Mouse (Mus musculus) retina, postnatal 7 days (tissue): ENCODE results near the gene Sobp.

Source experiments
- DNase-seq: peaks from one replicate; pipeline ENCODE4 v3.0.0-alpha.2; 2012; ENCODE audit warnings: low read depth, low spot score

Gene Sobp

DNA sequence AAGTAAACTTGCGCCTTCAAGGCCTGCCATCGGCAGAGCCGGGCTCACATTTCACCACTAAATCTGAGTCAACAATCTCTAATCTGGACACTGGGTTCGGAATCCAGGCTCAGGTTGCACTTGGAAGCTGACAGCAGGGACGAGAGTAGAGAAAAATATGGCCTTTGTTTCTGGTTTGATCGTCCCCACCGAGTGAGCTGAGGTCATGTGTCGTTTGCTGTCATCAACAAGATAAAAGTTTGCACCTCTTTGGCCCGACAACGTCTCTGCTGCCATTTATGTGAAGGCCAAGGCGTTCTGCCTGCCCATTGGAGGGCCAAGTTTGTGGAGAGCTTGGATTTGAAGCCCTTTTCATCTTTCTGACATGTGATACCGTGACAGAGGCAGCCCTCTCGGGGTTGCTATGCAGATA lies 178.8 kb downstream of the Sobp start:
- no peak for DNase-seq

GRCm38 (mm10) chr10:42994331-42994782 lies 180.0 kb downstream of the Sobp start:
- DNase-seq: no peak

GRCm38 (mm10) chr10:42991018-42991417 lies 183.3 kb downstream of the Sobp start:
- DNase-seq: no peak

GRCm38 (mm10) chr10:42989910-42990309 lies 184.4 kb downstream of the Sobp start:
- peak; percentile 50 for DNase-seq

DNA sequence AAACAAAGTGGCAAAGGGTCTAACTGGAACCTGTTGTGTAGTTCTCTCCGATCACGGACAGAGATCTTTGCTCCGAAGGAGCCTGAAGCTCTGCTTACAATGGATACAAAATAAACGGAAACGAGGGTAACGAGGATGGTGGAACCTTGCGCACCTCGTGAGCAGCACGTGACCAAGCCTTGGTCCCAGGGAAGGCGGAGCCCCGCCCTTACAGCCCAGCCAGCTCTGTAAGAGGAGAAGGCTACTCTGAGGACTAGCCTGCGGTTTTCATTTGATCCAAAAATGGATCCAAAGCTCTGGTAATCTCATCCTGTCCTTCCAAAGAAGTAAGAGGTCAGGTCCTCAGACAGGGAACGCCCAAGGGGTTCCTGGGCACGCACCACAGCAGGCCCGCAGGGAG lies 185.7 kb downstream of the Sobp start:
- DNase-seq: no peak

DNA sequence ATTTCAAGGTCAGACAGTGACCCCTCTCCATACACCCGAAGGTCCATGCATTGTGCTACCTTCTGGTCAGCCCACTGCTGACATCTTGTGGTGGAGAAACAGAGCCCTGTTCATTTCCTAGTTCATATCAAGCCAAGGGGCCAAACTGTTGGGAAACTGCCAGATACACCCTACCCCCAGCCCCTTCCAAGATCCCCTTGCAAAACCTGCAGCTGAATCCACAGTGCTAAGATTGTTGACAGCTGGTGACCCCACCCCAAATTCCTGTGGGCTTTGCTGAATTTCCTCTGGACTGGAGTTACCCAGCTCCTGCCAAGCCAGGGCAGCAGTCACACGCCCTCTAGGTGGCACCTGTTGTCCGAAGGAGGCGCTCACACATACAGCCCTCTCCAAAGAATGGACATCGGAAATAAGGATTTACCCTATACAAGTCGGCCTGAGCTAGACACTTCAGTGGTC lies 186.7 kb downstream of the Sobp start:
- DNase-seq: peak; percentile 33

- DNase-seq: no peak
Measured at GRCm38 (mm10) chr10:42984886-42985285, 189.4 kb downstream of the Sobp start.

DNA sequence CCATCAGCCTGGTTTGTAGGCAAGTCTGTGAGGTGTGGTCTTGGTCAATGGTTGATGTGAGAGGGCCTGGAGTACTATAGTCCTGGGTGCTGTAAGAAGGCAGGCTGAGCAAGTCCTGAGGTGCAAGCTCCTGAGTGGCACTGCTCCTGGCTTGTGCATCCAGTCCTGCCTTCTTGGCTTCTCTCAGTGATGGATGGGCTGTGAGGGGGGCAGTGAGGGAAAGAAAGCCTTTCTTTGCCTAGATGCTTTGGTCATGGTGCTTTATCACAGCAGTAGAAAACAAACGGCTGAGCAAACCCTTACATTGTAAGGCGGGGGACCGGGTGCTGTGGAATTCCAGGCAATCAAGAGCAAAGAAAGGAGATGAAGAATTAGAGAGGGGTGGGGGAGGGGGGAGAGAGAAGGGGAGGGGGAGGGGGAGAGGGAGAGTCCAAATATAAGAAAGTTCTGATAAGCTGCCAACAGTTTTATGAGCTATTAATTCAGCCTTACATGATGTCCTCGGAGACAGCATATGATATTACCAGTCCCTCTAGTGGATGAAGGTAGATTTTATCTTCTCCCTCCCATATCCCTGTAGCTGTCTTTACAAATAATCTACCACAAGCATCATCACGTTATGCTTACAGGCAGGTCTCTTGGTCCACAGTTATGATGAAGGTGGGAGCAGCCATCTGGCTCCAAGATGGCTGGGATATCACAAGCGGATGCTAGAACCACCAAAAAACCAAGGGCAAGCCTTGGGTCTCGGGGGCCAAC lies 193.2 kb downstream of the Sobp start:
- DNase-seq: no peak

GRCm38 (mm10) chr10:42978346-42978745 lies 196.0 kb downstream of the Sobp start:
- no peak for DNase-seq

DNA sequence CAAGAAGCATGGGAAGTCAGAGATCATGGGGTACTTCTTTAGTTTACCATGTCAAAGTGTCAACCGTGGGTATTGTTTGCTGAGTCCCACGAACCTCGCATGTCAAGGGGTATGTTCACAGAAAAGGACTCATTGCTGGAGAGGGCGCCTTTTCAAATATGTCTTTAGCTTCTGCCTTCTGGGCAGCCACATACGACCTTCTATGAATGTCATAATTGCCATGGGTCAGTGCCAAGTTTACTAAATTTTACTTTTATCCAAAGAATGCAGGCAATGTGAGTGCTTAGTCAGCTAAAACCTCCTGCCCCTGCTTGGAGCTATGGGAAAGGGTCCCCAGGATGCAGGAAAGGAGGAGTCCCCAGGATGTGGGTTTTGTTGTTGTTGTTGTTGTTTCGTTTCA lies 197.8 kb downstream of the Sobp start:
- no peak for DNase-seq

GRCm38 (mm10) chr10:42973537-42973936 lies 200.8 kb downstream of the Sobp start:
- no peak for DNase-seq

DNA sequence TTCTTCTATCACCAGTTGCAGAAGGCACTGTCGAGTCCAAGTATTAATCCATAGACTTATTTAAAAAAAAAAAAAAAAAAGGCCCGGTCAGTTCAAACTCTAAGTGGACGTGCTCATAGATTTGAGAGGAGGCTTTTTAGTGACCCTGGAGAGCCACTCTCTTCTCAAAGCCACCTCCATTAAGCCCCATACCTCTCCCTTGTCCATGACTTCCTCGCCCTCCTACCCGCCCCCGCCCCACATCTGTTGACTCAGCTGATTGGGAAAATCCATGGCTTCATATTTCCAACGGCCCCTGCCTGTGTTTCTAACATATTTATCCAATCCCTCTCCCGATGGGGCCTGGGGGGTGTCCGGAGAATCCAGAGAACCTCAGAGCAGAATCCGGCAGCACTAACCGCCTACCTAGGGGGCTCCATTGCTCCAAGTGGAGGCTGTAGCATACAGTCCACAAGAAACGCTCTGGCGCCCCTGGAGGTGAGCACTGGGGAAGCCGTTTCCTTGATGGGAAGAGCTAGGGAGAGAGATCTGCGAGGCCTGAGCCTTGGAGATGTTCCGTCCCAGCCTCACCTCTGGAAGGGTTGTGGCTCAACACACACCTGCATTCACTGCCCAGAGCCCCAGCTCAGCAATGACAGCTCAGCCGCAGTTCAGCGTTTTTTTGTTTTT lies 201.7 kb downstream of the Sobp start:
- DNase-seq: peak; percentile 61

DNA sequence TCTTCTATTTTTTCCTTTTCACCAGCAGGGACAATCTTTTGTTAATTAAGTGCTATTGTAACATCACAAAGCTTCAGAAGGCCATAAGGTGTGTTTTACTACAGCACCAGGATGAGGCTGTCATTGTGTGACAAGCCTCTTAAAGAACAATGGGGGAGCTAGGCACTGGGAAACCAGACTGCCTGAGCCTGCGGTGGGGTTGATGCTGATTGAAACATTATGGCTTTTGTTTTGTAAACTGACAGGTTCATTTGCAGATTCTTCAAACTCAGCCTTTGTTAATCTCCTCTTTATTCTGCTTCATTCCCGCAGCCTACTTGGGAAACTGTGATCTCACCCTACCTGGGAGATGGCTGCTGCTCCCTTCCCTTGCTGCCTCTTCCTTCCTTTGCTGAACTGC lies 206.0 kb downstream of the Sobp start:
- no peak for DNase-seq

DNA sequence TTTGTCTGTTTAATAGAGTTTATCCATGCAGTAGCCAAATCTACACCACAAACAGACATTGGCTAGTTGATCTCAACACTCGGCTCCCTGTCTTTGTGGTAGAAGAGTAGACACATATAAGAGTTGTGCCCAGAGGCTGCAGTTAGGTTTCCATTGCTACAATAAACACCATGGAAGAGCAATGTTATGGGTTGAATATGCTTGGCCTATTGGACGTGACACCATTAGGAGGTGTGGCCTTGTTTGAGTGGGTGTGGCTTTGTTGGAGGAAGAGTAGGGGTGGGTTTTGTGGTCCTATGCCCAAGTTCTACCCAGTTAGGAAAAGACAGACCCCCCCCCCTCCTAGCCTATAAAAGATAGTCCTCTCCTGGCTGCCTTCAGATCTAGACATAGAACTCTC lies 211.3 kb downstream of the Sobp start:
- no peak for DNase-seq

DNA sequence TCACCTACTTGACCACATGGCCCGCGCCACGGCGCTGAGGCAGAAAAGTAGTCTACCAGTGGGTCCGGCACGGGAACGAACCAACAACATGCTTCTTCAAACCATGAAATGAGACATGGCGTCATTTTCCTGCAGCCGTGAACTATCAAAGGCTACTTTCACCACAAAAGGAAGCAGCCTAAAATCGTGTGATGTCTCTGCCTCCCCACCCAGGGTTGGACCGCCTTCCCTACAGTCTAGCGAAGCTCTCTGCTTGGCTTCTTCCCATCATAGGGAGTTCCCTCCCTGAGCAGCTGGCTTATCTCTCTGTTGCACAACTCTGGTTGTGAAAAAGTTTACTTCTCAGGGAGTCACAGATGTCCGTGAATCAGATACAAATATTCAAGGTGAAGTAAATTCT lies 211.7 kb downstream of the Sobp start:
- no peak for DNase-seq

- no peak for DNase-seq
Measured at GRCm38 (mm10) chr10:42962181-42962601, 212.1 kb downstream of the Sobp start.

GRCm38 (mm10) chr10:42961771-42962170 lies 212.6 kb downstream of the Sobp start:
- no peak for DNase-seq

- DNase-seq: no peak
Measured at GRCm38 (mm10) chr10:42958686-42959085, 215.6 kb downstream of the Sobp start.

DNA sequence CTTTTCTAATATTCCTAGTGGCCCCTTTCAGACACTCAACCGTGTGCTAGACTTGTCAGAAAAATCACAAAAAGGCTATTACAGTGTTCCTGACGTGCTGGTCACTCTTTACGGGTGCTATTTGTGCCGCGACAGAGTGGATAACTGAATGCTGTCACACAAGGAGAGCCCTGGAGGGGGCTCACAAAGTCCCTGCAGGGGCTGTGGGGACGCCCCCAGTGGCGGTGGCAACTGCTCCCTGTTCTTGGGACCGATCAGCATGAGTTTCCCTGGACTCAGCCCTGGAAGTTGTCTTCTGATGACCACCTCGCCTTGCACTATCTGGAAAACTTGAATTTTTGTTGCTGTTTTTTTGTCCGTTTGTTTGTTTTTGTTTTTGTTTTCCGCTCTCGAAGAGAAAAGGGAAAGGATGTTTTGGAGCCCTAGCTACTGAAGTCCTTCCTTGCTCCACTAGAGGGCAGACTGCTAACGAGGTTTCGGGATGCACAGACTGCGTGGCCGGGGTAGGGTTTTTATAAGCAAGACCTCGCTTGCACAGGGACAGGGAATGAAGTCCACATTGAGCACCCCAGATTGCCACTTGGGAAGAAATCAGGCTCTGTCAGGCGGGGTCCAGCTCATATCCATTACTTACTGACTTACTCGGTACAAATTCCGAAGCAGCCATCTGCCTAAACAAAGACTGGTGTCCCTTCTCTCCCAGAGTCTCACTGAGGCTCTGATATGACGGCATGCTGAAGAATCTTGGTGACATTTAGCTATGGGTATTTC lies 216.3 kb downstream of the Sobp start:
- DNase-seq: peak; percentile 58

DNA sequence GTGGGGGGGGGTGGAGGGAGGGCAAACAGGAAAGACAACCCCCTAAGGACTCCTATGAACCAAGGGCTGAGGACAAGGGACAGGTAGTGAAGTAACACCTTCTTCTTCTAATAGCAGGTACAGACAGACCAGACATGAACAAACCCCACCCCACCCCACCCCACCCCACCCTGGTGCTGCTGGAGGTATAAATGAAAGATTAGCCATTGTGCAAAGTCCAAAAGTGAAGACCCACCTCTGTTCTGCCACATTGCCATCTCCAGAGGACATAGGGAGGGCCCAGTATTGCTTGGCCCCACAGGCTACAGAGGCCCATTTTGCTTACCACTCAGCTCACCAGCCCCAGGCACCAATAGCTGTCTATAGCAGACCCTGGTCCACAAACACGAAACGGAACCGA lies 219.1 kb downstream of the Sobp start:
- no peak for DNase-seq

DNA sequence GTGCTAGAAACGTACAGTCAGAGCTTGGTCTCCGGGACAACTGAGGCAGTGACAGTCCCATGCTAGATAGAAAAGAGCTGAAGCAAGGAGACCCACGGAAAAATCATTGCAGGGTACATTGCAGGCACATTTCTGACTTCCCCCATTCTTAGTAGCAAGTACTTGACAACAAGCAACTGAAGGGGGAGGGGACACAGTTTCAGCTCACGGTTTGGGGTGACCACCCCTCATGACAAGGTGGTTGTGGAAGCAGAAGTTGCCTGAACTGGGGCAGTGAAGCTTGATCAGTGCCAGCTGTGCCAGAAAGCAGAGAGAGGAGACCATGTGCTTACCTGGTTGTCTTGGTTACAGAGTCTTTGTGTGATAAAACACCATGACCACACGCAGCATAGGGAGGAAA lies 220.7 kb downstream of the Sobp start:
- no peak for DNase-seq
